ENCODE assay signal across 7 mouse cellular contexts in the genomic region with DNA sequence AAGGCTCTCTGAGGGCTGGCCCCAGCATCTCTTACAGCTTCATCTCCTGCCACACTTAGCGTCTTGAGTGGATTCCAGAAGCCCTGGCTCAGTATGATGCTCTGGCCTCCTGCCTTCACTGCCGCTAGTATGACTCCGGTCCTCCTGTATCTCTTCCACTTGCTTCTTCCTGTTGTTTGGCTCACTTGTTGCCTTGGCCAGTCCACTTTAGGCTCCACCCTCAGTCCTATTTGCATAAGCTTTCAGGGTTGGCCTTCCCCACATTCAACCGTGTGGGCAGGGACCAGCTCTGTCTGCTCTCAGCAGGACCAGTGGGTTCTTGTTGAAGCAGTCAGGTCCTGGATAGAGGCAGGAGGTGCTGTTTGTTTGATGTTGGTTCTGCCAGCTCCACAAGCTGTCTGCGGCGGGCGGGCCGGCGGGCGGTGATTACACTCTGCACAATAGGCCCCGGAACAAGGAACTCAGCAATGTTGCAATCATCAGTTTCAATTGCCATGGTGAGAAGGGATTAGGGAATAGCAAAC.
DNase-seq lines count a peak whose midpoint lies in the region; ATAC-seq and TF ChIP-seq lines count a peak whose summit lies in the region.

No protein-coding gene starts in this region.

- peak overlapping the region; percentile 26; the same call in 1 of the 2 replicates for H3K27ac ChIP-seq in hindbrain, postnatal 0 days
- H3K27ac ChIP-seq in limb, embryonic 12.5 days, result 0 out of 2 replicates have a peak overlapping the region, but pooled peaks have one; percentile 4
- no peak overlapping the region for H3K27ac ChIP-seq in midbrain, embryonic 14.5 days (replicated peaks; ENCODE audit: low read depth, low read length)

- DNase-seq in adrenal gland, adult 2 months, result peak; percentile 36
- peak; percentile 62 to 77 for DNase-seq in cerebellum, postnatal 10 days
- peak; percentile 55 for DNase-seq in gastrocnemius, postnatal 25 days
- DNase-seq in hindbrain, postnatal 0 days (ENCODE audit: low spot score), result peak; percentile 69
- DNase-seq in midbrain, embryonic 14.5 days, result no peak
- no peak for DNase-seq in thymus, postnatal 36 days

- WGBS in hindbrain, postnatal 0 days, result 7% methylated on average over 11 of the region's 11 CpGs
- 4% methylated on average over 11 of the region's 11 CpGs for WGBS in limb, embryonic 12.5 days
- WGBS in midbrain, embryonic 14.5 days, result under 1% methylated on average over 11 of the region's 11 CpGs

- no peaks in the 10 kb centered on the region for H3K9me3 ChIP-seq in hindbrain, postnatal 0 days (ENCODE audit: low read length)
- H3K9me3 ChIP-seq in limb, embryonic 12.5 days, result no peaks in the 10 kb centered on the region
- H3K9me3 ChIP-seq in midbrain, embryonic 14.5 days (ENCODE audit: control insufficient read depth, low read length), result no peaks in the 10 kb centered on the region

- H3K4me3 ChIP-seq in hindbrain, postnatal 0 days (ENCODE audit: low read length), result no peak overlapping the region
- H3K4me3 ChIP-seq in limb, embryonic 12.5 days (replicated peaks), result peak overlapping the region; percentile 15; the same call in 1 of the 2 replicates
- peak overlapping the region; percentile 2; the same call in 1 of the 2 replicates for H3K4me3 ChIP-seq in midbrain, embryonic 14.5 days (replicated peaks; ENCODE audit: low read depth, low read length)

- no peak overlapping the region for H3K9ac ChIP-seq in hindbrain, postnatal 0 days (replicated peaks; ENCODE audit: low read length)
- H3K9ac ChIP-seq in limb, embryonic 12.5 days (replicated peaks), result no peak overlapping the region
- H3K9ac ChIP-seq in midbrain, embryonic 14.5 days (replicated peaks; ENCODE audit: low read length), result no peak overlapping the region

- peaks cover 13% of the 10 kb centered on the region for H3K4me1 ChIP-seq in hindbrain, postnatal 0 days (ENCODE audit: insufficient read depth, low read length)
- H3K4me1 ChIP-seq in limb, embryonic 12.5 days (replicated peaks), result peaks cover 28% of the 10 kb centered on the region
- peaks cover 24% of the 10 kb centered on the region for H3K4me1 ChIP-seq in midbrain, embryonic 14.5 days (ENCODE audit: control insufficient read depth, insufficient read depth, low read length)

- no peak for TF ChIP-seq CTCF in hindbrain, postnatal 0 days (IDR thresholded peaks at IDR 0.05; ENCODE audit: low read depth)

- no peaks in the 10 kb centered on the region for H3K36me3 ChIP-seq in hindbrain, postnatal 0 days (ENCODE audit: insufficient read depth, low read length)
- no peaks in the 10 kb centered on the region for H3K36me3 ChIP-seq in limb, embryonic 12.5 days
- no peaks in the 10 kb centered on the region for H3K36me3 ChIP-seq in midbrain, embryonic 14.5 days (ENCODE audit: control insufficient read depth, insufficient read depth, low read length)

- peak; percentile 86 for ATAC-seq in hindbrain, postnatal 0 days
- peak; percentile 62; the same call in 1 of the 2 replicates for ATAC-seq in limb, embryonic 12.5 days (ENCODE audit: insufficient number of reproducible peaks, insufficient read depth, low FRiP score, low TSS enrichment, low read depth)
- ATAC-seq in midbrain, embryonic 14.5 days (ENCODE audit: low FRiP score, low TSS enrichment), result peak; percentile 62

- peak overlapping the region; percentile 25 for H3K4me2 ChIP-seq in hindbrain, postnatal 0 days (ENCODE audit: low read depth, low read length)
- H3K4me2 ChIP-seq in limb, embryonic 12.5 days, result peak overlapping the region; percentile 45
- peak overlapping the region; percentile 37 for H3K4me2 ChIP-seq in midbrain, embryonic 14.5 days (ENCODE audit: low read length)

- no peaks in the 10 kb centered on the region for H3K27me3 ChIP-seq in hindbrain, postnatal 0 days (ENCODE audit: insufficient read depth, low read length)
- H3K27me3 ChIP-seq in limb, embryonic 12.5 days, result peaks cover 4% of the 10 kb centered on the region; the same call in 1 of the 2 replicates
- H3K27me3 ChIP-seq in midbrain, embryonic 14.5 days (ENCODE audit: control insufficient read depth, insufficient read depth, low read length), result no peaks in the 10 kb centered on the region

Comparison
In these comparisons a context has a peak if more than half of its experiments do, and no peak if none do; other contexts are left out.
1. DNase-seq: peak in adrenal gland, adult 2 months (single experiment), cerebellum, postnatal 10 days (2 of 2), gastrocnemius, postnatal 25 days (single experiment) and hindbrain, postnatal 0 days (single experiment); none in midbrain, embryonic 14.5 days (single experiment) and thymus, postnatal 36 days (0 of 2).
2. Peak in every context shown above with its lines, with median percentiles within 50 percentile points of each other: ATAC-seq and H3K4me2 ChIP-seq.